Mouse (Mus musculus) MEL-GATA-1-ER (cell line): ENCODE results near the gene Tbx5.

ENCODE experiments used
- DNase-seq: peaks from one replicate; pipeline ENCODE4 v3.0.0-alpha.2; 2012; ENCODE audit warnings: low read depth; ENCODE audit errors: extremely low read depth

Gene Tbx5

GRCm38 (mm10) chr5:119832479-119832796 is at the start of gene Tbx5:
Gene Tbx5, plus strand, starts transcription at chr5:119832668.
- DNase-seq = no peak

- DNase-seq = no peak
These were observed 46.5 kb upstream of the Tbx5 start for GRCm38 (mm10) chr5:119785959-119786358.

- DNase-seq = no peak
These were observed 40.8 kb upstream of the Tbx5 start for GRCm38 (mm10) chr5:119791664-119792063.

GRCm38 (mm10) chr5:119793972-119794371 is 38.5 kb upstream of the Tbx5 start:
- DNase-seq = no peak

- no peak for DNase-seq
These were observed 37.1 kb upstream of the Tbx5 start for GRCm38 (mm10) chr5:119795376-119795775.

GRCm38 (mm10) chr5:119795777-119796176 is 36.7 kb upstream of the Tbx5 start:
- DNase-seq = no peak

GRCm38 (mm10) chr5:119796443-119797160 is 35.9 kb upstream of the Tbx5 start:
- no peak for DNase-seq

- no peak for DNase-seq
These were observed 34.8 kb upstream of the Tbx5 start for GRCm38 (mm10) chr5:119797580-119798150.

- DNase-seq = no peak
These were observed 34.2 kb upstream of the Tbx5 start for GRCm38 (mm10) chr5:119798261-119798660.

GRCm38 (mm10) chr5:119798713-119799418 is 33.6 kb upstream of the Tbx5 start:
- DNase-seq = no peak

GRCm38 (mm10) chr5:119799419-119800242 is 32.8 kb upstream of the Tbx5 start:
- no peak for DNase-seq

- no peak for DNase-seq
These were observed 32.2 kb upstream of the Tbx5 start for GRCm38 (mm10) chr5:119800243-119800665.

GRCm38 (mm10) chr5:119802617-119803410 is 29.7 kb upstream of the Tbx5 start:
- no peak for DNase-seq

- no peak for DNase-seq
These were observed 28.8 kb upstream of the Tbx5 start for GRCm38 (mm10) chr5:119803411-119804251.

GRCm38 (mm10) chr5:119804301-119805039 is 28.0 kb upstream of the Tbx5 start:
- DNase-seq = no peak

- no peak for DNase-seq
These were observed 26.8 kb upstream of the Tbx5 start for GRCm38 (mm10) chr5:119805636-119806035.

- no peak for DNase-seq
These were observed 26.0 kb upstream of the Tbx5 start for GRCm38 (mm10) chr5:119806467-119806866.

GRCm38 (mm10) chr5:119807481-119808183 is 24.8 kb upstream of the Tbx5 start:
- no peak for DNase-seq

- no peak for DNase-seq
These were observed 23.8 kb upstream of the Tbx5 start for GRCm38 (mm10) chr5:119808713-119809112.
